Mouse (Mus musculus): ENCODE data around the gene Calhm3. TPM values are rescaled to one million over a fixed set of nuclear protein-coding genes. Genes with fewer than 3 reads are reported as not detected.

The Calhm3 gene
- total RNA-seq (2022): not detected

- no peak for DNase-seq (ENCODE audit: low spot score in 2 of 2)
Observed at GRCm38 (mm10) chr19:47157664-47158063, at the start of gene Calhm3. Gene Calhm3 (minus strand): TSS chr19:47157764.

- DNase-seq (ENCODE audit: low spot score in 2 of 2): no peak
Observed at GRCm38 (mm10) chr19:47206126-47206525, 48.6 kb upstream of the Calhm3 start.

- DNase-seq (ENCODE audit: low spot score in 2 of 2): peak in 1 of 2 experiments; percentile 67
Observed at GRCm38 (mm10) chr19:47204653-47205052, 47.1 kb upstream of the Calhm3 start.

- no peak for DNase-seq (ENCODE audit: low spot score in 2 of 2)
Observed at GRCm38 (mm10) chr19:47203042-47203441, 45.5 kb upstream of the Calhm3 start.

GRCm38 (mm10) chr19:47202429-47202828 is 44.9 kb upstream of the Calhm3 start:
- DNase-seq (ENCODE audit: low spot score in 2 of 2): no peak

- no peak for DNase-seq (ENCODE audit: low spot score in 2 of 2)
Observed at GRCm38 (mm10) chr19:47201972-47202371, 44.4 kb upstream of the Calhm3 start.

GRCm38 (mm10) chr19:47198671-47199350 is 41.2 kb upstream of the Calhm3 start:
- DNase-seq (ENCODE audit: low spot score in 2 of 2): no peak

GRCm38 (mm10) chr19:47192158-47192557 is 34.6 kb upstream of the Calhm3 start:
- no peak for DNase-seq (ENCODE audit: low spot score in 2 of 2)

- no peak for DNase-seq (ENCODE audit: low spot score in 2 of 2)
Observed at GRCm38 (mm10) chr19:47188515-47189128, 31.1 kb upstream of the Calhm3 start.

- DNase-seq (ENCODE audit: low spot score in 2 of 2): no peak
Observed at GRCm38 (mm10) chr19:47186514-47187275, 29.1 kb upstream of the Calhm3 start.

GRCm38 (mm10) chr19:47184736-47185135 is 27.2 kb upstream of the Calhm3 start:
- DNase-seq (ENCODE audit: low spot score in 2 of 2): no peak

GRCm38 (mm10) chr19:47184221-47184620 is 26.7 kb upstream of the Calhm3 start:
- no peak for DNase-seq (ENCODE audit: low spot score in 2 of 2)

GRCm38 (mm10) chr19:47180011-47180410 is 22.4 kb upstream of the Calhm3 start:
- DNase-seq (ENCODE audit: low spot score in 2 of 2): no peak

- DNase-seq (ENCODE audit: low spot score in 2 of 2): peak in 1 of 2 experiments; percentile 31
Observed at GRCm38 (mm10) chr19:47179272-47179809, 21.8 kb upstream of the Calhm3 start.

- peak; percentile 46 to 73 for DNase-seq (ENCODE audit: low spot score in 2 of 2)
Observed at GRCm38 (mm10) chr19:47178431-47179271, 21.1 kb upstream of the Calhm3 start, which contains the start of gene Neurl1a. Gene Neurl1a (plus strand): TSS chr19:47178820.

GRCm38 (mm10) chr19:47178001-47178400 is 20.4 kb upstream of the Calhm3 start:
- no peak for DNase-seq (ENCODE audit: low spot score in 2 of 2)

GRCm38 (mm10) chr19:47176916-47177505 is 19.4 kb upstream of the Calhm3 start:
- no peak for DNase-seq (ENCODE audit: low spot score in 2 of 2)

- no peak for DNase-seq (ENCODE audit: low spot score in 2 of 2)
Observed at GRCm38 (mm10) chr19:47175472-47175871, 17.9 kb upstream of the Calhm3 start.

GRCm38 (mm10) chr19:47174515-47174914 is 17.0 kb upstream of the Calhm3 start:
- no peak for DNase-seq (ENCODE audit: low spot score in 2 of 2)

GRCm38 (mm10) chr19:47168793-47169412 is 11.3 kb upstream of the Calhm3 start:
- peak; percentile 68 to 92 for DNase-seq (ENCODE audit: low spot score in 2 of 2)

Measured in left cerebral cortex, adult 8-10 months (tissue).